Mouse (Mus musculus): ENCODE measurements around the gene Pdlim7. TPM values are rescaled to one million over a fixed set of nuclear protein-coding genes. Genes with fewer than 3 reads are reported as not detected.

Pdlim7 gene
- polyA plus RNA-seq, 1 experiment from 2014 or later = 187 TPM

DNA sequence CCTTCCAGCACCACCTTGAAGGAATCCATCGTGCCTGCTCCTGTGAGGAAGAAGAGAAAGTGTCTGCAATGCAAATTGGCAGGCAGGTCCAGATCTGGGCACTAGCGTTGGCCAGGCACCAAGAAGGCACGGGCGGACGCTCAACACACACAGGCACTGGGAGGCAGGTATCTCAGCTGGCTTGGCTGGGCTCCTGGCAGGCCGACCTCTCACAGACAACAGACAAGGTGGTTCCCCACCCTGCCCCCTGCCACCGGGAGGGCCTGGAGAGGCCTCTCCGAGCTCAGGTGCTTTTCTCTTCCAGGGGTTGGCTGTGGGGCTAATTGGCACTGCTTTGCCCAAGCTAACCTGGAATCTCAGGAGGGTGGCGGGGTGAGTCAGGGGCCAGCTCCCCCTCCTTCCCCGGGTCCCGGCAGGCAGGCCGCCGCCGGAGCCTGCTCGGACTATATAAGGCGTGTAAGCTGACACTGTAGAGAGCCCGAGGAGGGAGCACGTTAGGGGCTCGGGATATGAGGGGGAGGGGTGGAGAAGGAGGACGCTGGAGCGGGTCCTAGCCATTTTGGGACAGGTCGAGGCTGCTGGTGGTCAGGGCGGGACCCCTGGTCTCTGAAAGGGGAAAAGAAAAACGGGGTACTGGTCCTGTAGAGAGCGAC lies 971 bp downstream of the Pdlim7 start:
- ATAC-seq = peak; percentile 50
- Histone ChIP-seq H3K9me3 (no peaks in the 10 kb centered on the region), H3K27ac (peak overlapping the region; percentile 92), H3K36me3 (peaks cover 9% of the 10 kb centered on the region; the same call in 1 of the 2 replicates), H3K27me3 (replicated peaks) (no peaks in the 10 kb centered on the region), H3K4me2 (replicated peaks) (peak overlapping the region; percentile 81), H3K4me3 (replicated peaks) (peak overlapping the region; percentile 72), H3K4me1 (replicated peaks) (peaks cover 25% of the 10 kb centered on the region), H3K9ac (peak overlapping the region; percentile 81)
- WGBS = 4% methylated on average over 25 of the region's 25 CpGs

DNA sequence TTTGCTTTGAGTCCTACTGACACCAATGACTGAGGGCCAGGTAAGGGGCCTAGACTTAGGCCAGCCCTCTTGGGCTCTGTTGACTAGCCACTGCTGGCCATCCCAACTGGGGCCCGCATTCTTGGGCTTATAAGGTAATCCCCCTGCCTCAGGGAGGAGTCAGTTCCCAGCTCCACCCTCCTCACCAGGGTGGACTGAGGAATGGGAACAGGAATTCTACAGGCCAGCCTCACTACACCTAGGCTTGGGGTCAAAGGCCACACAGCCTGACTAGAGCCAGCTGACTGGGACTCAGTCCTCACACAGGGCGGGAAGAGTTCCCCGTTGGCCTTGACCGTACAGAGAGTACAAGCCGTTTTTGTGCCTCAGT lies 2.0 kb downstream of the Pdlim7 start:
- H3K9ac ChIP-seq = peak overlapping the region; percentile 81; the same call in 1 of the 2 replicates
- H3K36me3 ChIP-seq = peaks cover 9% of the 10 kb centered on the region; the same call in 1 of the 2 replicates
- peak overlapping the region; percentile 72 for H3K4me3 ChIP-seq (replicated peaks)
- 19% methylated on average over 5 of the region's 5 CpGs for WGBS
- peaks cover 25% of the 10 kb centered on the region for H3K4me1 ChIP-seq (replicated peaks)
- peak overlapping the region; percentile 81 for H3K4me2 ChIP-seq (replicated peaks)
- H3K27ac ChIP-seq = peak overlapping the region; percentile 92
- no peaks in the 10 kb centered on the region for H3K9me3 ChIP-seq
- peak; percentile 11 for ATAC-seq
- no peaks in the 10 kb centered on the region for H3K27me3 ChIP-seq (replicated peaks)

DNA sequence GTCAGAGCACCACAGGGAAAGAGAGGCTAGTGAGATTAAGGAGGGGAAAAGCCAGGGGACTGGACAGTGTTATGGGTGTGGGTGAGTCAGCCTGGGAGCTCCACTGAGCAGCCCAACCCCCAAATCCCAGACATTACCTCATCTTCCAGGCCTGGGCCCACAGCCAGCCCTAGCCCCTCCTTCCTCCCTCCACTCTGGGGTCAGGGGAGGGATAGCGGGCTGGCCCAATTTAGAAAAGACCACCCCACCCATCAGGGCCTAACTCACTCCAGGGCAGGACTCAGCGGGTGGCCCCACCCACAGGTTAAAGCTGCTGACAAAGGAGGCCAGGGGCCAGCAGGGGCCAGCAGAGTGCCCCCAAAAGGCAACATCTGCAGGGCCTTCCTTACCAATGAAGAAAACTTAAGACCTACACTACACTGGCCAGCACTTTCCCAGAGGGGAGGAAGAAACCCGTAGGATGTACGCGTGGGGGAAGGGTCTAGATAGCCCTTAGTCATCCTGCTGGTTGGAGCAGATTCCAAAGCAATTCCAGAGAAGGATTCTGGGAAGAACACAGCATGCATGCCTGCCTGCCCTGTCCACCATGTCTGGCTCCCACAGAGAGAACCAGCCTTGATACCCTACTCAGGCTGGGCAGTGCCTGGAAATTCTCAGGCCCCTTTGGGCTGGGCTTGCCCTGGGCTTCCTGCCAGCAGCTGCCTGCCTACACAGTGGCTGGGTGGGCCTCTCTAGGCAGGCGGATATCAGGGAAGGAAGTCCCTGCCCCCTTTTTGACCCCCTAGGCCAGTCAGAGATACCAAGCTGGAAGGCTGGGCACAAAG lies 2.6 kb downstream of the Pdlim7 start:
- Histone ChIP-seq H3K27me3 (replicated peaks) (no peaks in the 10 kb centered on the region), H3K4me2 (replicated peaks) (peak overlapping the region; percentile 81)

GRCm38 (mm10) chr13:55510332-55510667 lies 3.2 kb downstream of the Pdlim7 start:
- Histone ChIP-seq H3K9ac (no peak overlapping the region), H3K4me2 (replicated peaks) (peak overlapping the region; percentile 81), H3K27ac (peak overlapping the region; percentile 92), H3K4me1 (replicated peaks) (peaks cover 25% of the 10 kb centered on the region), H3K36me3 (peaks cover 19% of the 10 kb centered on the region), H3K27me3 (replicated peaks) (no peaks in the 10 kb centered on the region), H3K9me3 (no peaks in the 10 kb centered on the region), H3K4me3 (replicated peaks) (peak overlapping the region; percentile 72; the same call in 1 of the 2 replicates)
- 25% methylated on average over 3 of the region's 3 CpGs for WGBS
- ATAC-seq = peak; percentile 18

More for the DNA sequence above, 2.6 kb downstream of the Pdlim7 start:
- H3K4me3 ChIP-seq (replicated peaks) = peak overlapping the region; percentile 72
- peak overlapping the region; percentile 81; the same call in 1 of the 2 replicates for H3K9ac ChIP-seq
- peaks cover 15% of the 10 kb centered on the region for H3K36me3 ChIP-seq
- peaks cover 25% of the 10 kb centered on the region for H3K4me1 ChIP-seq (replicated peaks)
- H3K9me3 ChIP-seq = no peaks in the 10 kb centered on the region
- WGBS = 7% methylated on average over 6 of the region's 6 CpGs
- H3K27ac ChIP-seq = peak overlapping the region; percentile 92
- ATAC-seq = peak; percentile 73

DNA sequence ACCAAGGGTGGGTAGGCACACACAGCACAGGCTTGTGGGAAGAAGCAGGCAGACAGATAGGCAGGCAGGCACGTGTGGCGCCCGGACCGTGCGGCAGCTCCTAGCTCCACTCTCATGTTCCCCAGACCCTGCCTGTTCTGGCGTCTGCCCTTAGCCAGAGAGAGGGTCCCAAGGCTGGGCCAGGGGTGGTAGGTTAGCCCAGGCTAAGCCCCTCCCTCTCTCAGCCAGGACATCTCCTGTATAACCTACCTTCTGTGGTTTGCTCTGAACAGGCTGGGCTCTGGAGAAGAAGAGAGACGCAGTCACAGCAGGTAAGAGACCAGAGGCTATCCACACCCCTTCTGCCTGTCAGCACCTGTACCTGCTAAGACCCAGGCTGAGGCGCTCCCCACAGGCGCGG lies 4.9 kb downstream of the Pdlim7 start:
- H3K36me3 ChIP-seq = peaks cover 35% of the 10 kb centered on the region

DNA sequence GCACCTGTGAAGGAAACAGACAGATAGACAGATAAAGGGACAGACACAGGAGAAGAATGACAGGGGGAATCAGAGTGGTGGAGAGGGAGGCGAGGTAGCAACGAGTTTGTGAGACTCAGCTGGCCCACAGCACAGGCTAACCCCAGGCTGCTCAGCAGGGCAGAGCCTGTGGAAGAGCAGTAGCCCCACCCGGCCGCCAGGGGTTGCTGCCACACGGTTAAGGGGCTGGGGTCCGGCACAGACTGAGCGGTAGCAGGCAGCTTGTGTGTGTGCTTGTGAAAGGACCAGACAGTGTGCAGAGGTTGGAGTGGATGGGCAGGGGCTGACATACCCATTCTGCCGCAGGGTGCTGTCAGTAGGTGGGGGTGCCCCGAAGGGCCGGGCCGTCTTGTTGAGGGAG lies 5.6 kb downstream of the Pdlim7 start:
- no peak overlapping the region for H3K4me3 ChIP-seq (replicated peaks)
- H3K4me1 ChIP-seq (replicated peaks) = peaks cover 25% of the 10 kb centered on the region
- no peaks in the 10 kb centered on the region for H3K9me3 ChIP-seq
- WGBS = 65% methylated on average over 11 of the region's 11 CpGs
- no peak overlapping the region for H3K4me2 ChIP-seq (replicated peaks)
- no peak for ATAC-seq
- H3K27ac ChIP-seq = no peak overlapping the region
- no peaks in the 10 kb centered on the region for H3K27me3 ChIP-seq (replicated peaks)
- H3K9ac ChIP-seq = no peak overlapping the region
- H3K36me3 ChIP-seq = peaks cover 41% of the 10 kb centered on the region

More for the DNA sequence above, 4.9 kb downstream of the Pdlim7 start:
- H3K27ac ChIP-seq = no peak overlapping the region
- no peak overlapping the region for H3K4me2 ChIP-seq (replicated peaks)
- H3K9me3 ChIP-seq = no peaks in the 10 kb centered on the region
- no peaks in the 10 kb centered on the region for H3K27me3 ChIP-seq (replicated peaks)
- H3K4me1 ChIP-seq (replicated peaks) = peaks cover 25% of the 10 kb centered on the region
- whole genome bisulfite sequencing = 89% methylated on average over 10 of the region's 10 CpGs
- no peak overlapping the region for H3K4me3 ChIP-seq (replicated peaks)
- no peak overlapping the region for H3K9ac ChIP-seq
- ATAC-seq = no peak

DNA sequence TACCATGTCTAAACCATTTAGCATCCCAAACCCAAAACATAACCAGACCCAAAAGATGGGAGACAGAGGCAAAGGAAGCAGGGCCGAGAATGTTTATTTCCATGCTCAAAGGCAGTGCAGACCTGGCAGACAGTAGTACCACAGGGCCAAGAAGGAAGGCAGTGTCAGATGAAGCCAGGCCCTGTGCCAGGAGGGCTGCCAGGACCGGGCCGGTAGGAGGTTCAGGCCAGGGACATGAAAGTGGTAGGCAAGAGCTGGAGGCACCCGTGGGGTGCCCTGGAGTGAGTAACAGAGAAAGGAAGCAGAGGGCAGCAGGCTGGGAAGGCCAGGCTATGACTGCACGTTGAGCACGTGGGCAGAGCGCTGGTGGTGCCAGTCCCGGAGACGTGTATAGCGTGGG lies 6.8 kb downstream of the Pdlim7 start:
- H3K4me3 ChIP-seq (replicated peaks) = no peak overlapping the region
- no peaks in the 10 kb centered on the region for H3K27me3 ChIP-seq (replicated peaks)
- 89% methylated on average over 10 of the region's 10 CpGs for WGBS
- no peak for ATAC-seq
- H3K36me3 ChIP-seq = peaks cover 45% of the 10 kb centered on the region
- no peaks in the 10 kb centered on the region for H3K9me3 ChIP-seq
- peaks cover 18% of the 10 kb centered on the region for H3K4me1 ChIP-seq (replicated peaks)
- H3K9ac ChIP-seq = no peak overlapping the region
- H3K27ac ChIP-seq = no peak overlapping the region
- no peak overlapping the region for H3K4me2 ChIP-seq (replicated peaks)

- Histone ChIP-seq H3K4me3 (replicated peaks) (no peak overlapping the region), H3K4me2 (replicated peaks) (no peak overlapping the region), H3K27me3 (replicated peaks) (no peaks in the 10 kb centered on the region), H3K9me3 (no peaks in the 10 kb centered on the region), H3K4me1 (replicated peaks) (peaks cover 9% of the 10 kb centered on the region), H3K36me3 (peaks cover 45% of the 10 kb centered on the region), H3K9ac (no peak overlapping the region), H3K27ac (no peak overlapping the region)
- WGBS = 92% methylated on average over 9 of the region's 9 CpGs
- no peak for ATAC-seq
Observed at GRCm38 (mm10) chr13:55505810-55506209, 7.7 kb downstream of the Pdlim7 start.

GRCm38 (mm10) chr13:55504390-55504789 lies 9.1 kb downstream of the Pdlim7 start:
- H3K36me3 ChIP-seq = peaks cover 45% of the 10 kb centered on the region
- H3K9ac ChIP-seq = no peak overlapping the region
- H3K9me3 ChIP-seq = no peaks in the 10 kb centered on the region
- no peak overlapping the region for H3K4me3 ChIP-seq (replicated peaks)
- WGBS = 89% methylated on average over 5 of the region's 5 CpGs
- ATAC-seq = no peak
- H3K4me2 ChIP-seq (replicated peaks) = no peak overlapping the region
- H3K4me1 ChIP-seq (replicated peaks) = no peaks in the 10 kb centered on the region
- no peaks in the 10 kb centered on the region for H3K27me3 ChIP-seq (replicated peaks)
- no peak overlapping the region for H3K27ac ChIP-seq

- no peak overlapping the region for H3K4me2 ChIP-seq (replicated peaks)
- H3K4me3 ChIP-seq (replicated peaks) = no peak overlapping the region
- no peaks in the 10 kb centered on the region for H3K27me3 ChIP-seq (replicated peaks)
- peaks cover 36% of the 10 kb centered on the region for H3K36me3 ChIP-seq
- H3K4me1 ChIP-seq (replicated peaks) = no peaks in the 10 kb centered on the region
- no peak overlapping the region for H3K9ac ChIP-seq
- H3K27ac ChIP-seq = no peak overlapping the region
- ATAC-seq = no peak
- no peaks in the 10 kb centered on the region for H3K9me3 ChIP-seq
- 88% methylated on average over 8 of the region's 8 CpGs for WGBS
Observed at GRCm38 (mm10) chr13:55502405-55502804, 11.1 kb downstream of the Pdlim7 start.

DNA sequence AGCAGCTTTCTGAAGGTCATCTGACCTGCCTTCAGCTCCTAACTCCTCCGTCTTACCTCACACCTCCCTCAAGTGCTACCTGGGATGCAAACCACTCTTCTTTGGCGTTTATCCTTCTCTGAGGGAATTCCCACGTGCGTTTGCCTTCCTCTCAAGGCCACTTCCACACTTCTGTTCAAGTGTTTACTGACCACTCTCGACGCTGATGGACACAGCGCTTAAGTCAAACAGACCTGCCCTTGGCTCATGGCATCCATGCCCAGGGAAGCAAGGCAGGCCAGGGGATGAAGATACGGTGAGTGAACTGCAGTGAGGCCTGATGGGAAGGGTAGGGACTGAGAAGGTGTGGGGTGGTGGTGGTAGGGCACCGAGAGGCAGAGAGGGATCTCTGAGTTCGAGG lies 12.9 kb downstream of the Pdlim7 start:
- Histone ChIP-seq H3K4me1 (replicated peaks) (peaks cover 5% of the 10 kb centered on the region; the same call in 1 of the 2 replicates), H3K27ac (no peak overlapping the region), H3K4me2 (replicated peaks) (no peak overlapping the region), H3K27me3 (replicated peaks) (no peaks in the 10 kb centered on the region), H3K36me3 (peaks cover 27% of the 10 kb centered on the region), H3K9ac (no peak overlapping the region), H3K4me3 (replicated peaks) (no peak overlapping the region), H3K9me3 (no peaks in the 10 kb centered on the region)
- WGBS = 68% methylated on average over 10 of the region's 10 CpGs
- no peak for ATAC-seq

DNA sequence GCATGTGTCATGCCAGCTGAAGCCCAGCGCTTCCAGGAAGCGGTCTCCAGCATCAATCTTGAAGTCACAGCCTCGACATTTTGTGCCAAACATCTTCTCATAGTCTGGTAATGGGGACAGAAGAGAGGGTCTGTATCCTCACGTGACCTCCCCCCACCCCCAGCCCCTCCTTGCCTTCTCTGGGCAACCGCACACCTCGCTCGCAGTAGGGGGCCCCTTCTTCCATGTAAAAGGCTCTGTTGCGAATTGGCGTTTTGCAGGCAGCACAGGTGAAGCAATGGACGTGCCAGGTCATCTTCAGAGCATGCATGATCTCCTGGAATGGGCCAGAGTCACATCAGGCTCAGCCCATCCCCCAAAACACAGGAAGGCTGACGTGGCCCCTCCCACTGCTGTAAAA lies 14.6 kb downstream of the Pdlim7 start:
- 56% methylated on average over 11 of the region's 11 CpGs for WGBS
- no peak for ATAC-seq

More for the DNA sequence above, 14.6 kb downstream of the Pdlim7 start:
- Histone ChIP-seq H3K27me3 (replicated peaks) (no peaks in the 10 kb centered on the region; the same call in 1 of the 2 replicates), H3K9ac (no peak overlapping the region), H3K4me3 (replicated peaks) (no peak overlapping the region), H3K27ac (no peak overlapping the region), H3K4me1 (replicated peaks) (peaks cover 15% of the 10 kb centered on the region), H3K4me2 (replicated peaks) (no peak overlapping the region), H3K9me3 (no peaks in the 10 kb centered on the region), H3K36me3 (peaks cover 13% of the 10 kb centered on the region; the same call in 1 of the 2 replicates)

All from intestine, embryonic 15.5 days (tissue).